Mouse (Mus musculus) hindbrain, embryonic 16.5 days (tissue): ENCODE data around the gene Lrba. TPM values are rescaled to one million over a fixed set of nuclear protein-coding genes. Genes with fewer than 3 reads are reported as not detected.

Source experiments
- ATAC-seq: fragments of 200-750 bp; cut with Nextera tagmentation; 2 replicates; pipeline ENCODE4 v1.8.0; 2017; ENCODE audit warnings: moderate TSS enrichment, moderate library complexity
- H3K27ac ChIP-seq: fragments of 300-500 bp; sonication (generic); 2 replicates; pipeline ENCODE4 v1.5.1; 2014; ENCODE audit warnings: low read depth, mild to moderate bottlenecking, control low read depth, low read length, moderate library complexity
- H3K27me3 ChIP-seq: fragments of 300-500 bp; sonication (generic); replicated peaks from 2 replicates; pipeline ENCODE4 v1.6.1; 2014; ENCODE audit warnings: low read length; ENCODE audit not compliant: control insufficient read depth, insufficient read depth
- H3K36me3 ChIP-seq: fragments of 300-500 bp; sonication (generic); 2 replicates; pipeline ENCODE4 v1.6.1; 2014; ENCODE audit warnings: mild to moderate bottlenecking, low read length, moderate library complexity, mixed read lengths; ENCODE audit not compliant: control insufficient read depth, insufficient read depth
- H3K4me1 ChIP-seq: fragments of 300-500 bp; sonication (generic); 2 replicates; pipeline ENCODE4 v1.6.1; 2014; ENCODE audit warnings: low read depth, low read length; ENCODE audit not compliant: control insufficient read depth, insufficient read depth
- H3K4me2 ChIP-seq: fragments of 300-500 bp; sonication (generic); 2 replicates; pipeline ENCODE4 v1.6.1; 2014; ENCODE audit warnings: mild to moderate bottlenecking, low read length, control low read depth, moderate library complexity
- H3K4me3 ChIP-seq: fragments of 300-500 bp; sonication (generic); 2 replicates; pipeline ENCODE4 v1.5.1; 2014; ENCODE audit warnings: mild to moderate bottlenecking, low read length, control low read depth, moderate library complexity
- H3K9ac ChIP-seq: fragments of 300-500 bp; sonication (generic); 2 replicates; pipeline ENCODE4 v1.6.1; 2014; ENCODE audit warnings: low read depth, mild to moderate bottlenecking, control low read depth, low read length, moderate library complexity
- H3K9me3 ChIP-seq: fragments of 300-500 bp; sonication (generic); 2 replicates; pipeline ENCODE4 v1.6.1; 2014; ENCODE audit warnings: mild to moderate bottlenecking, low read length, moderate library complexity; ENCODE audit not compliant: control insufficient read depth
- WGBS: fragments of 180-500 bp; shearing (Covaris S2); extraction: QIAGEN DNeasy Blood & Tissue Kit; methylation state at CpG from one replicate; pipeline ENCODE4 v1.1.7; 2014; 5-methylcytosine and 5-hydroxymethylcytosine counted together
- polyA plus RNA-seq: library from polyadenylated mRNA; unstranded; fragments of >200 nt; fragmentation: Nextera tagmentation; extraction: Ambion mirVana; gene quantifications from 2 replicates; pipeline ENCODE4 v1.2.1, GENCODE M21; 2015

Gene Lrba
- polyA plus RNA-seq, 1 experiment from 2014 or later, result 6.1 TPM

GRCm38 (mm10) chr3:86759383-86759782 is 534.9 kb downstream of the Lrba start:
- WGBS, result 61% methylated on average over 1 of the region's 1 CpGs
- Histone ChIP-seq H3K4me1 (peaks cover 3% of the 10 kb centered on the region; the same call in 1 of the 2 replicates), H3K9ac (no peak overlapping the region), H3K4me3 (no peak overlapping the region), H3K27me3 (no peaks in the 10 kb centered on the region), H3K36me3 (no peaks in the 10 kb centered on the region), H3K27ac (no peak overlapping the region), H3K4me2 (no peak overlapping the region), H3K9me3 (no peaks in the 10 kb centered on the region)
- no peak for ATAC-seq

GRCm38 (mm10) chr3:86759834-86760233 is 535.4 kb downstream of the Lrba start:
- WGBS, result 44% methylated on average over 8 of the region's 8 CpGs
- no peak for ATAC-seq
- H3K9me3 ChIP-seq, result no peaks in the 10 kb centered on the region
- no peak overlapping the region for H3K4me3 ChIP-seq
- H3K27ac ChIP-seq, result peak overlapping the region; percentile 63; the same call in 1 of the 2 replicates
- peak overlapping the region; percentile 37 for H3K4me2 ChIP-seq
- peak overlapping the region; percentile 51 for H3K9ac ChIP-seq
- H3K27me3 ChIP-seq, result no peaks in the 10 kb centered on the region
- no peaks in the 10 kb centered on the region for H3K36me3 ChIP-seq
- H3K4me1 ChIP-seq, result peaks cover 3% of the 10 kb centered on the region; the same call in 1 of the 2 replicates

- no peaks in the 10 kb centered on the region for H3K4me1 ChIP-seq
- no peaks in the 10 kb centered on the region for H3K9me3 ChIP-seq
- H3K36me3 ChIP-seq, result no peaks in the 10 kb centered on the region
- H3K4me3 ChIP-seq, result no peak overlapping the region
- peak overlapping the region; percentile 38; the same call in 1 of the 2 replicates for H3K9ac ChIP-seq
- H3K27me3 ChIP-seq, result no peaks in the 10 kb centered on the region
- H3K27ac ChIP-seq, result peak overlapping the region; percentile 37; the same call in 1 of the 2 replicates
- H3K4me2 ChIP-seq, result peak overlapping the region; percentile 28; the same call in 1 of the 2 replicates
- no peak for ATAC-seq
- 62% methylated on average over 7 of the region's 7 CpGs for WGBS
Measured at GRCm38 (mm10) chr3:86760474-86760873, 536.0 kb downstream of the Lrba start.

GRCm38 (mm10) chr3:86761095-86762035 is 536.9 kb downstream of the Lrba start:
- no peaks in the 10 kb centered on the region for H3K9me3 ChIP-seq
- WGBS, result 47% methylated on average over 9 of the region's 9 CpGs
- H3K36me3 ChIP-seq, result no peaks in the 10 kb centered on the region
- ATAC-seq, result peak; percentile 94
- H3K4me1 ChIP-seq, result no peaks in the 10 kb centered on the region
- H3K9ac ChIP-seq, result no peak overlapping the region
- no peak overlapping the region for H3K27ac ChIP-seq
- peak overlapping the region; percentile 31; the same call in 1 of the 2 replicates for H3K4me2 ChIP-seq
- H3K27me3 ChIP-seq, result no peaks in the 10 kb centered on the region
- H3K4me3 ChIP-seq, result no peak overlapping the region

- no peak overlapping the region for H3K9ac ChIP-seq
- H3K4me2 ChIP-seq, result no peak overlapping the region; the same call in 1 of the 2 replicates
- 0 out of 2 replicates have a peak, but pooled peaks have one; percentile 50 for ATAC-seq
- H3K4me3 ChIP-seq, result no peak overlapping the region
- WGBS, result 87% methylated on average over 6 of the region's 6 CpGs
- no peaks in the 10 kb centered on the region for H3K27me3 ChIP-seq
- H3K4me1 ChIP-seq, result no peaks in the 10 kb centered on the region
- H3K9me3 ChIP-seq, result no peaks in the 10 kb centered on the region
- H3K27ac ChIP-seq, result no peak overlapping the region
- H3K36me3 ChIP-seq, result no peaks in the 10 kb centered on the region
Measured at GRCm38 (mm10) chr3:86762036-86762415, 537.5 kb downstream of the Lrba start.

- Histone ChIP-seq H3K4me3 (no peak overlapping the region), H3K4me1 (no peaks in the 10 kb centered on the region), H3K9ac (no peak overlapping the region), H3K9me3 (no peaks in the 10 kb centered on the region), H3K4me2 (no peak overlapping the region), H3K36me3 (no peaks in the 10 kb centered on the region), H3K27me3 (no peaks in the 10 kb centered on the region), H3K27ac (no peak overlapping the region)
- no peak for ATAC-seq
- 78% methylated on average over 4 of the region's 4 CpGs for WGBS
Measured at GRCm38 (mm10) chr3:86762456-86762855, 538.0 kb downstream of the Lrba start.

- Histone ChIP-seq H3K4me1 (peaks cover 5% of the 10 kb centered on the region), H3K27ac (no peak overlapping the region), H3K9me3 (no peaks in the 10 kb centered on the region), H3K9ac (no peak overlapping the region), H3K4me2 (no peak overlapping the region), H3K27me3 (no peaks in the 10 kb centered on the region), H3K36me3 (no peaks in the 10 kb centered on the region), H3K4me3 (no peak overlapping the region)
- no peak for ATAC-seq
- 34% methylated on average over 8 of the region's 8 CpGs for WGBS
Measured at GRCm38 (mm10) chr3:86768553-86768952, 544.1 kb downstream of the Lrba start.

- Histone ChIP-seq H3K4me1 (peaks cover 5% of the 10 kb centered on the region), H3K4me3 (no peak overlapping the region), H3K4me2 (no peak overlapping the region), H3K9me3 (no peaks in the 10 kb centered on the region), H3K9ac (no peak overlapping the region), H3K27me3 (no peaks in the 10 kb centered on the region), H3K36me3 (no peaks in the 10 kb centered on the region), H3K27ac (no peak overlapping the region)
- WGBS, result 62% methylated on average over 6 of the region's 6 CpGs
- ATAC-seq, result no peak
Measured at GRCm38 (mm10) chr3:86768969-86769368, 544.5 kb downstream of the Lrba start.
